Mouse (Mus musculus): ENCODE results near the gene Gng5. TPM values are rescaled to one million over a fixed set of nuclear protein-coding genes. Genes with fewer than 3 reads are reported as not detected.

Gene Gng5
- total RNA-seq (2015) (436 and 445 TPM in 2 replicates), total RNA-seq (2017) (196 and 210 TPM in 2 replicates)

- peak; percentile 82 for ATAC-seq (ENCODE audit: poor library complexity, severe bottlenecking)
Measured at GRCm38 (mm10) chr3:146499431-146500002, at the start of gene Gng5, which contains the start of gene Spata1. Gene Gng5 (plus strand): TSS chr3:146499807. Gene Spata1 (minus strand): TSS chr3:146499753.

- peak; percentile 89 for ATAC-seq (ENCODE audit: poor library complexity, severe bottlenecking)
Measured at GRCm38 (mm10) chr3:146450371-146450841, 49.2 kb upstream of the Gng5 start.

- peak; percentile 5; the same call in 1 of the 2 replicates for ATAC-seq (ENCODE audit: poor library complexity, severe bottlenecking)
Measured at GRCm38 (mm10) chr3:146451375-146451774, 48.2 kb upstream of the Gng5 start.

- no peak for ATAC-seq (ENCODE audit: poor library complexity, severe bottlenecking)
Measured at GRCm38 (mm10) chr3:146462939-146463338, 36.7 kb upstream of the Gng5 start.

GRCm38 (mm10) chr3:146469226-146469625 lies 30.4 kb upstream of the Gng5 start:
- ATAC-seq (ENCODE audit: poor library complexity, severe bottlenecking) = no peak

GRCm38 (mm10) chr3:146472657-146473056 lies 26.9 kb upstream of the Gng5 start:
- ATAC-seq (ENCODE audit: poor library complexity, severe bottlenecking) = no peak

- no peak for ATAC-seq (ENCODE audit: poor library complexity, severe bottlenecking)
Measured at GRCm38 (mm10) chr3:146473741-146474140, 25.9 kb upstream of the Gng5 start.

- no peak for ATAC-seq (ENCODE audit: poor library complexity, severe bottlenecking)
Measured at GRCm38 (mm10) chr3:146474428-146474827, 25.2 kb upstream of the Gng5 start.

- no peak for ATAC-seq (ENCODE audit: poor library complexity, severe bottlenecking)
Measured at GRCm38 (mm10) chr3:146482044-146482443, 17.6 kb upstream of the Gng5 start.

GRCm38 (mm10) chr3:146486464-146486863 lies 13.1 kb upstream of the Gng5 start:
- ATAC-seq (ENCODE audit: poor library complexity, severe bottlenecking) = peak; percentile 66

GRCm38 (mm10) chr3:146494941-146495340 lies 4.7 kb upstream of the Gng5 start:
- no peak for ATAC-seq (ENCODE audit: poor library complexity, severe bottlenecking)

- ATAC-seq (ENCODE audit: poor library complexity, severe bottlenecking) = no peak
Measured at GRCm38 (mm10) chr3:146498989-146499388, 618 bp upstream of the Gng5 start.

GRCm38 (mm10) chr3:146500003-146500809 lies 599 bp downstream of the Gng5 start:
- peak; percentile 53 for ATAC-seq (ENCODE audit: poor library complexity, severe bottlenecking)

GRCm38 (mm10) chr3:146500810-146501201 lies 1.2 kb downstream of the Gng5 start:
- no peak; the same call in 1 of the 2 replicates for ATAC-seq (ENCODE audit: poor library complexity, severe bottlenecking)

- no peak for ATAC-seq (ENCODE audit: poor library complexity, severe bottlenecking)
Measured at GRCm38 (mm10) chr3:146501601-146502123, 2.1 kb downstream of the Gng5 start.

GRCm38 (mm10) chr3:146506711-146507110 lies 7.1 kb downstream of the Gng5 start:
- no peak for ATAC-seq (ENCODE audit: poor library complexity, severe bottlenecking)

- no peak for ATAC-seq (ENCODE audit: poor library complexity, severe bottlenecking)
Measured at GRCm38 (mm10) chr3:146520226-146520797, 20.7 kb downstream of the Gng5 start.

- ATAC-seq (ENCODE audit: poor library complexity, severe bottlenecking) = peak; percentile 96
Measured at GRCm38 (mm10) chr3:146520798-146521651, 21.4 kb downstream of the Gng5 start, which contains the start of gene Rpf1. Gene Rpf1 (minus strand): TSS chr3:146521429.

GRCm38 (mm10) chr3:146521652-146522020 lies 22.0 kb downstream of the Gng5 start:
- ATAC-seq (ENCODE audit: poor library complexity, severe bottlenecking) = no peak

GRCm38 (mm10) chr3:146528335-146528734 lies 28.7 kb downstream of the Gng5 start:
- ATAC-seq (ENCODE audit: poor library complexity, severe bottlenecking) = no peak
